Mouse (Mus musculus) limb, embryonic 14.5 days (tissue): ENCODE measurements around the gene Nfatc2. TPM values are rescaled to one million over a fixed set of nuclear protein-coding genes. Genes with fewer than 3 reads are reported as not detected.

Experiments used
- ATAC-seq: fragments of 200-750 bp; cut with Nextera tagmentation; 2 replicates; pipeline ENCODE4 v1.8.0; 2017; ENCODE audit warnings: low read depth, moderate number of reproducible peaks, moderate TSS enrichment; ENCODE audit not compliant: low FRiP score
- DNase-seq: peaks from one replicate; pipeline ENCODE4 v3.0.0-alpha.2; 2015; ENCODE audit warnings: low spot score
- H3K27ac ChIP-seq: fragments of 300-500 bp; sonication (generic); replicated peaks from 2 replicates; pipeline ENCODE4 v1.5.1; 2014; ENCODE audit warnings: low read depth, mild to moderate bottlenecking, low read length, moderate library complexity, mixed read lengths
- H3K27me3 ChIP-seq: fragments of 300-500 bp; sonication (generic); 2 replicates; pipeline ENCODE4 v1.6.1; 2014; ENCODE audit warnings: low read length, mixed read lengths; ENCODE audit not compliant: control insufficient read depth, insufficient read depth
- H3K36me3 ChIP-seq: fragments of 300-500 bp; sonication (generic); 2 replicates; pipeline ENCODE4 v1.6.1; 2014; ENCODE audit warnings: mild to moderate bottlenecking, low read length, moderate library complexity, mixed read lengths; ENCODE audit not compliant: control insufficient read depth, insufficient read depth
- H3K4me1 ChIP-seq: fragments of 300-500 bp; sonication (generic); 2 replicates; pipeline ENCODE4 v1.6.1; 2014; ENCODE audit warnings: antibody characterized with exemption, low read length, mixed read lengths; ENCODE audit not compliant: control insufficient read depth, insufficient read depth
- H3K4me2 ChIP-seq: fragments of 300-500 bp; sonication (generic); replicated peaks from 2 replicates; pipeline ENCODE4 v1.6.1; 2014; ENCODE audit warnings: low read depth, mild to moderate bottlenecking, low read length, moderate library complexity; ENCODE audit not compliant: severe bottlenecking
- H3K4me3 ChIP-seq: fragments of 300-500 bp; sonication (generic); replicated peaks from 2 replicates; pipeline ENCODE4 v1.5.1; 2014; ENCODE audit warnings: low read length
- H3K9ac ChIP-seq: fragments of 300-500 bp; sonication (generic); 2 replicates; pipeline ENCODE4 v1.6.1; 2014; ENCODE audit warnings: mild to moderate bottlenecking, low read depth, low read length, moderate library complexity; ENCODE audit not compliant: severe bottlenecking
- H3K9me3 ChIP-seq: fragments of 300-500 bp; sonication (generic); 2 replicates; pipeline ENCODE4 v1.6.1; 2016; ENCODE audit warnings: low read length; ENCODE audit not compliant: control insufficient read depth
- POLR2A ChIP-seq: fragments of 200-500 bp; IDR thresholded peaks from 2 replicates; pipeline ENCODE4 v1.8.0; 2012; ENCODE audit warnings: inconsistent platforms, mild to moderate bottlenecking, moderate library complexity, borderline replicate concordance; ENCODE audit not compliant: insufficient read depth, insufficient read length; ENCODE audit errors: extremely low read depth
- WGBS: fragments of 180-500 bp; shearing (Covaris S2); extraction: QIAGEN DNeasy Blood & Tissue Kit; methylation state at CpG from one replicate; pipeline ENCODE4 v1.1.7; 2014; 5-methylcytosine and 5-hydroxymethylcytosine counted together
- polyA plus RNA-seq, 2 experiments: library from polyadenylated mRNA; depleted of rRNA in 1 of 2; stranded (reverse) in 1 of 2; unstranded in 1 of 2; fragments of >200 nt; fragmentation: Nextera tagmentation in 1 of 2; extraction: Ambion mirVana in 1 of 2; gene quantifications; 2 replicates each; pipeline versions ENCODE4 v1.2.1 to v1.2.3; 2012 to 2014

Nfatc2 gene
- polyA plus RNA-seq, 2 experiments = 9.0 to 9.4 TPM

GRCm38 (mm10) chr2:168593004-168593403, 8.5 kb downstream of the Nfatc2 start:
- H3K9me3 ChIP-seq = no peaks in the 10 kb centered on the region
- ATAC-seq (no peak), DNase-seq (no peak)
- H3K4me1 ChIP-seq = peaks cover 21% of the 10 kb centered on the region
- no peak overlapping the region for H3K27ac ChIP-seq
- peaks cover 22% of the 10 kb centered on the region for H3K27me3 ChIP-seq
- TF ChIP-seq POLR2A = no peak
- no peak overlapping the region for H3K4me2 ChIP-seq
- H3K36me3 ChIP-seq = no peaks in the 10 kb centered on the region
- H3K9ac ChIP-seq = no peak overlapping the region
- WGBS = 83% methylated on average over 5 of the region's 5 CpGs
- H3K4me3 ChIP-seq = no peak overlapping the region

- no peak overlapping the region for H3K4me2 ChIP-seq
- no peaks in the 10 kb centered on the region for H3K36me3 ChIP-seq
- DNase-seq (no peak), ATAC-seq (no peak)
- WGBS = 72% methylated on average over 2 of the region's 2 CpGs
- TF ChIP-seq POLR2A = no peak
- peaks cover 22% of the 10 kb centered on the region for H3K27me3 ChIP-seq
- no peak overlapping the region for H3K4me3 ChIP-seq
- no peak overlapping the region for H3K27ac ChIP-seq
- H3K9me3 ChIP-seq = no peaks in the 10 kb centered on the region
- no peak overlapping the region for H3K9ac ChIP-seq
- peaks cover 31% of the 10 kb centered on the region for H3K4me1 ChIP-seq
Measured at GRCm38 (mm10) chr2:168591076-168591475, 10.4 kb downstream of the Nfatc2 start.

GRCm38 (mm10) chr2:168590556-168590955, 10.9 kb downstream of the Nfatc2 start:
- Histone ChIP-seq H3K27ac (no peak overlapping the region), H3K4me2 (peak overlapping the region; percentile 63), H3K9ac (peak overlapping the region; percentile 31; the same call in 1 of the 2 replicates), H3K4me3 (peak overlapping the region; percentile 31), H3K27me3 (peaks cover 22% of the 10 kb centered on the region), H3K9me3 (no peaks in the 10 kb centered on the region), H3K36me3 (no peaks in the 10 kb centered on the region), H3K4me1 (peaks cover 31% of the 10 kb centered on the region)
- no peak for TF ChIP-seq POLR2A
- DNase-seq (no peak), ATAC-seq (no peak)
- 32% methylated on average over 10 of the region's 10 CpGs for WGBS

GRCm38 (mm10) chr2:168590168-168590551, 11.3 kb downstream of the Nfatc2 start:
- no peak overlapping the region for H3K27ac ChIP-seq
- H3K4me3 ChIP-seq = peak overlapping the region; percentile 31
- DNase-seq = no peak
- WGBS = 0% methylated on average over 16 of the region's 38 CpGs
- TF ChIP-seq POLR2A = no peak
- 0 out of 2 replicates have a peak, but pooled peaks have one; percentile 32 for ATAC-seq
- peaks cover 31% of the 10 kb centered on the region for H3K4me1 ChIP-seq
- H3K36me3 ChIP-seq = no peaks in the 10 kb centered on the region
- H3K9me3 ChIP-seq = no peaks in the 10 kb centered on the region
- peak overlapping the region; percentile 63 for H3K4me2 ChIP-seq
- peak overlapping the region; percentile 31; the same call in 1 of the 2 replicates for H3K9ac ChIP-seq
- peaks cover 22% of the 10 kb centered on the region for H3K27me3 ChIP-seq

GRCm38 (mm10) chr2:168589368-168590167, 11.9 kb downstream of the Nfatc2 start:
- no peak for TF ChIP-seq POLR2A
- no peak for ATAC-seq
- H3K27me3 ChIP-seq = peaks cover 22% of the 10 kb centered on the region

More at GRCm38 (mm10) chr2:168589368-168590167, 11.9 kb downstream of the Nfatc2 start:
- WGBS = 9% methylated on average over 21 of the region's 21 CpGs
- no peak for DNase-seq
- Histone ChIP-seq H3K4me2 (peak overlapping the region; percentile 63), H3K27ac (no peak overlapping the region), H3K9ac (peak overlapping the region; percentile 31; the same call in 1 of the 2 replicates), H3K36me3 (no peaks in the 10 kb centered on the region), H3K4me1 (peaks cover 32% of the 10 kb centered on the region), H3K4me3 (peak overlapping the region; percentile 31), H3K9me3 (no peaks in the 10 kb centered on the region)
